Mouse (Mus musculus) adrenal gland, postnatal 36 days (tissue): ENCODE measurements around the gene E2f4. TPM values are rescaled to one million over a fixed set of nuclear protein-coding genes. Genes with fewer than 3 reads are reported as not detected.
"Not testable (repeated sequence)": the region's sequence is repeated elsewhere in the genome, so short reads cannot be mapped to it uniquely, and the experiment has no call there.

Source experiments
- DNase-seq, 2 experiments: peaks; one replicate each; pipeline ENCODE4 v3.0.0; 2021; ENCODE audit warnings: mixed read lengths in 1 of 2
- total RNA-seq, 2 experiments: library from RNA; stranded (reverse); gene quantifications; 2 replicates each; pipeline ENCODE4 v1.2.3; 2021

Gene E2f4
- total RNA-seq, 2 experiments from 2014 or later: 36.6 to 49.5 TPM

DNA sequence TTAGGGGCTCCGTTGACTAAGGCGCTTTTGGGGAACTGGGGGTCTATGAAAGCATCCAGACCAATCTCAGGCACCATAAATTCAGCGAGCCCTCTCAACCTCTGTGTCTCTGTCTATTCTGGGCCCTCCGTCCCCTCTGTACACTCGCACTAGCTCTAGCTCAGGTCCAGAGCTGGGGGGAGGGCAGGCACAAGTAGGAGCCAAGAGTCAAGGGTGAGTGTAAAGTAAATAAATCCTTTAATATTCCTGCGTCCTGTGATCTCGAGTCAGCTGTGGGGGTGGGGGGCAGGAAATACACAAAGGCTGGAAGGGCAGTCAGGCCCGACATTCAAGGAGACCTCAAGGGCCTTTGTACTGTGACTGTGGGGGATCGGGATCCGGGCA lies 28.4 kb upstream of the E2f4 start:
- peak in 1 of 2 experiments; percentile 50 for DNase-seq

DNA sequence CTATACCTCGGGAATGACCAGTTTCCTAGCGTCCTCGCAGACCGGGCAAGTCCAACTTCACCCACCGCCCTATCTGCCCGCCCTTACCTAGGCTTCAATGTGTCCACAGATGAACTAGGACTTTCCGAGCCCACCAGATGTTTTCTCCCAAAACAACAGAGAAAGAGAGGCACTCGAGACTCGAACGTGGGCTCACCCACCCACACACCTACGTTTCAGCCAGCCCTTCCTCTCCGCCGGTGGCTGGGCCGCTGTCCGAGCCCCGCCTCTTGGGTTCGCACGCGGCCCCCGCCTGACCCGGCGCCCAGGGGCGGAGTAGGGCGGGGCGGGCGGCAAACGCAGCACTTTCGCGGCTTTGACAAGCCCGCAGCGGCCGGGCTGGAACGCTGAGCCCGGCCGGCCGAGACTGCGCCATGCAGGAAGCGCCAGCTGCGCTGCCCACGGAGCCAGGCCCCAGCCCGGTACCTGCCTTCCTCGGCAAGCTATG lies 28.0 kb upstream of the E2f4 start, which contains the start of gene Hsf4:
Gene Hsf4 (plus strand): TSS at position 341 of the 487 bp plus-strand sequence.
- DNase-seq: peak; percentile 79 to 88

DNA sequence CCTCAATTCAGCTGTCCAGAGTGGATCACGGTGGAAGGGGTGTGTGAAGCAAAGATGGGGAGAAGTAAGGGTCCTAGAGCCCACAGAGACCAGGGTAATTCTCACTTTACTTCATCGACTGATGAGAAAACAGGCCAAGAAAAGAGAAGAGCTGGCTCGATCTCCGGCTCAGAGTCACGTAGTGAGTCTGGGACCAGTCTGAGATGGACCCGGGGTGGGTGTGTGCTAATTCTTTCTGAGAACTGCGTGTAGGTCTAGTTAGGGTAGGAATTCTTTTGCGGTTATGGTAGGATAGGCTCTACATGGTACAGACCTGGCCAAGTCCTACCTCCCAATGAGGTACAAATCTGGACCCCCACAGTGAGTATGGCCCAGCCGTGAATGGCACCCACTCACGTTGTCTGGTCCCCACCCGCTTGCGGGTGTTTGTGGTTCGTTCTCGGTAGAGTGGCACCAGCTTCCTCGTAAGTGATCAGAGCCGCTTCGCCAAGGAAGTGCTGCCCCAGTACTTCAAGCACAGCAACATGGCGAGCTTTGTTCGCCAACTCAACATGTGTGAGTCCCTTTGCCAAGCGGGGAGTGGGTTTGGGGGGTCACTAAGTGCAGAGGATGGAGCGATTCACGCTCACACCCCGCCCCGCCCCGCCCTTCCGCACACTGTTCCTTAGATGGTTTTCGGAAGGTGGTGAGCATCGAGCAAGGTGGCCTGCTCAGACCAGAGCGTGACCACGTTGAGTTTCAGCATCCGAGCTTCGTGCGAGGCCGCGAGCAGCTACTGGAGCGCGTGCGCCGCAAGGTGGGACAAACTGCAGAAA lies 27.2 kb upstream of the E2f4 start:
- DNase-seq: no peak

DNA sequence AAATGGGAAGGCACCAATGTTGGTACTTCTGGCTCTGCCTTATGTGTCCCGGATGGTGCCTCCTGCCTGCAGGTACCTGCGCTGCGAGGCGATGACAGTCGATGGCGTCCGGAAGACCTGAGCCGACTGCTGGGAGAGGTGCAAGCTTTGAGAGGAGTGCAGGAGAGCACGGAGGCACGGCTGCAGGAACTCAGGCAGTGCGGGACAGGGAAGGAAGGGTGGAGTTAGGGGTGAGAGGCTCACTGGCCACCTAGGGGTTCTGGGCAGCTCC lies 26.6 kb upstream of the E2f4 start:
- DNase-seq: no peak

DNA sequence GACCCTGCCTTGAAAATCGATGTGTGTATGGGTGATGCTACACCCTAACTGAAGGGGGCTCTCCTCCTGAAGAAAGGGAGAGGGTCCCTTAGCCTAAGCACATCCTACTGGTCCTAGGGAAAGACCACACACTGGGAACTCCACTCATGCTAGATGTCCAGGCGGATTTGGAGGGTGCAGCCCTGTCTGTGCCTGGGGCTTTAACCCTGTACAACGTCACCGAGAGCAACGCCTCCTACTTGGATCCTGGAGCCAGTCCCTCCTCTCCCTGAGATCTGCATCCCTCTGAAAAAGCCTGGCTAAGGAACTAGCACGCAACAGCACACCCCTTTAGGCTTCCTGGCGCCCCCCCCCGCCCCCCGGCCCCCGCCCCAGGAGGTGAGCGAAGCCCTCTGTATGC lies 22.1 kb upstream of the E2f4 start:
- DNase-seq: no peak

DNA sequence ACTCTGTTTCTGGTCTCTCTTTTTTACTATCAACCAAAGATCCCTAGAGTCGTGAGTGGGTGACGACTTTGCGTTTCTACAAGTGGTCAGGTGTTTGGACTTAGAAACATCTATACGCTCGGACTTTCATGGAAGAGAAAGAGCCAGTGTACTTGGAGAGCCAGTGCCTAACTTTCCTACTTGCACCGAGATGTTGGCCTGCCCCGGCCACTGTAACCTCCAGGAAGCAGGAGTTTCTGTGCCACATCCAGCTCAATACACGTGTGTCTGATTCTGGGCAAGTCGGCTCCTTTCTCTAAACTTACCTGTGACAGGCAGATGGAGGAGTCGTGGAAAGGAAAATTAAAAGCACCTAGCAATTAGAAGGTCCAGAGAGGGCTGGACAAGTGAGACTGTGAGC lies 21.6 kb upstream of the E2f4 start, which contains the start of gene Nol3:
Gene Nol3 (plus strand): TSS at position 301 of the 400 bp plus-strand sequence.
- no peak for DNase-seq

DNA sequence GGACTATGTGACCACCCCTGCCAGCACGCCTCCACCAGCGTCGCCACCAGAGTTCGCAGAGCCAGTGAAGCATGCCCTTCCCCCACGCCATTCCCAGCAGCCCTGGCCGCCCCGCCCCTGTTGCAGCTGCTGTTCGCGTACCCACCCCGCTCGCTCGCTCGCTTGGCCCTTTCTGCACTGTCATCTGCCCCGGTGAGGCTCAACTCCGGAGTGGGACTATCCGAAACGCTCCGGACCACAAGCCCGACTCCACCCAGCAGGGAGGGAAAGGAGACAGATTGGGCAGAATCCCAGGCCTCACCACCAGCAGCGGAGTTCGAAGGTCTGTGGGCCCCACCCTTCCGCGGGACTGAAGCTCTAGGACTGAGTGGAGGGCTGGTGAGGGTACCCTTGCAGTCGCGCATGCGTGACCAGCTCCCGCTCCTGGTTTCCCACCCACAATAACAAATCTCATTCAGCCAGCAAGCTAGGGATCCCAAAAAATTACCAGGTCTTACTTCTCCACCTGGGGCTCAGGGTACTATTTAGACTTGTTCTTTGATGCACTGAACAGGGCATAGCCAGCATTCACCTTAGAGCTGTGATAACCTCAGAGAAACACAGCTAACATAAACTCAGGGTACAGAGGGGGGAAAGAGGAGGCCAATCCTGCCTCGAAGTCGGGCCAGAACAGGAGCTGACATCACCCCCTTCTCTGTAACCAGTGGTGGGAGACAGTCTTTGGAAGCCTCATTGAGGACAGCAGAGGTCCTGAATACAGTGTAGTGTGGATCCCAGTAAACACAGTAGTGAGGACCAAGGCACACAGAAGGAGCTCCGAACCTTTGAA lies 21.0 kb upstream of the E2f4 start:
- peak; percentile 63 to 82 for DNase-seq

DNA sequence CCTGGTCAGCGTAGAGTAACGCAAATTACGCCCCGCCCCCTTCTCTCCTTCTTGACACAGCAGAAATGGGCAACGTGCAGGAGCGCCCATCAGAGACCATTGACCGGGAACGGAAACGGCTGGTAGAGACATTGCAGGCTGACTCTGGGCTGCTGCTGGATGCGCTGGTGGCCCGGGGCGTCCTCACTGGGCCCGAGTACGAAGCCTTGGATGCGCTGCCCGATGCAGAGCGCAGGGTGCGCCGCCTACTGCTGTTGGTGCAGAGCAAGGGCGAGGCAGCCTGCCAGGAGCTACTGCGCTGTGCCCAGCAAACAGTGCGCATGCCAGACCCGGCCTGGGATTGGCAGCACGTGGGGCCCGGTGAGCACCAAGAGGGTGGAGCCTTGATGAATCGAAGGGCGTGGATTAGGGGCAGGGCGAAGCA lies 18.5 kb upstream of the E2f4 start:
- peak; percentile 95 for DNase-seq

DNA sequence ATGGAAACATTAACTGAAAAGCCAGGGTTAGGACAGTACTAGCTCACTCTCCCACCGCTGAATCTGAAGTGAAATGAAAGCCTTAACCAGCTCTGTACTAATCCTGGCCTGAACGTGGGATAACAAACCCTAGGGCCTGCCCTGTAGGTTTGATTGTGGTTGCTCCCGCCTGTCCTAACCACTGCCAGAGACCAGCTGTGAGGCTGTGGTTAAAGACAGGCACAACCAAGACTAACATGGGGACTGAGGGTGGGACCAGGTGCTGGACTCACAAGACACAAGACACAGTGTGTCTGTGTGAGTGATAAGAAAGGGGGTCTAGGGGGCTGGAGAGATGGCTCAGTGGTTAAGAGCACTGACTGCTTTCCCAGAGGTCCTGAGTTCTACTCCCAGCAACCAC lies 16.9 kb upstream of the E2f4 start:
- DNase-seq: no peak

DNA sequence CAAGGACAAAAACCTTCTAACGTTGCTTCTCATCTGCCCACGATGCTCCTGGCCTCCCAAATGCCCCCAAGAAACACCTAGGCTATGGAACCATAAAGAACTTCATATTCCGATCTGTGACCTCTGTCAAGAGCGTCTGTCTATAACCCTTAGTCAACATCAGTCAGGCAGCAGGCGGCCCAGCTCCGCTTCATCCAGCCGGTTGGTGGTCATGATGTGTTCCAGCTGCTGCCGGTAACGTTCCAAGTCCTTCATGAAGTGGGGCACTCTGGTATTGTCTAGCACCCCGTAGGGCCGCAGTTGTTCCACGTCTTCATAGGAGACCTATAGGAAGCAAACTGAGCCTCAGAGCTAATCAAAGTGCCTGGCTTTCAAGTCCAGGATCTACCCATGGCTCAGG lies 15.6 kb upstream of the E2f4 start:
- DNase-seq: no peak

DNA sequence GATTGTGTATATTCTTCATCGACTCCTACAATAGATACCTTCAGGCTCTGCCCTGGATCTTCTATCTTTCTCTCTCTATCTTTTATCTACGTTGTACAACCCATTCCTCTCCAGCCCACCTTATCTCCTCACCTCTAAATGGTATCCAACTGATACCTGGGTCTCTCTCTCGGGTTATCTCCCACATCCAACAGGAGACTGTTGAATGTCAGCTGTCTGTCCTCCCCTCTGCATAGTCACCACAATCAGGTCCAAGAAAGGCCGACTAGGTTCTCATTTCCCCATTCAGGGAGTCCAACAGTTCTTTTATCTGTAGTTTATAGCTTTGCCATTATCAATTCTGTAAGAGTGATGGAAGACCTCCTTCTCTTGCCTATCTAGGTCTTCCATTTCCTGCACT lies 15.2 kb upstream of the E2f4 start:
- DNase-seq: no peak

DNA sequence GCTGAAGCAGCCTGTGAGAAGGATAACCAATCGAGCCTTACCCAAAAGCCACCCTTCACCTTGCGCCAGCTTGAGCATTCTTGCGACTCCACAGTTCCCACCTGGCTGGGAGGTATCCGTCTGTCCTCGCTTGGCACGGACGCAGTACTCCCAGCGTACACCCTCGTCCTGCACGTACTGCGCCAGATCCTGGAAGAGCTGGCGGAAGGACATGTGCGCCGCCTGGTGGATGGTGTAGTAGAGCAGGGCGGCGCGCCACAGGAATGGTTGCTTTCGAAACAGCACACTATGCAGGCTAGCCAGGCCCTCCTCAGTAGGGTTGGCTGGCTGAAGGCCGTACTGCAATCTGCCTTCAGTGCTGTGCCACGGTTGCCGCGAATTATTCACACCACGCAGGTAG lies 14.4 kb upstream of the E2f4 start:
- DNase-seq: peak; percentile 78 to 79

DNA sequence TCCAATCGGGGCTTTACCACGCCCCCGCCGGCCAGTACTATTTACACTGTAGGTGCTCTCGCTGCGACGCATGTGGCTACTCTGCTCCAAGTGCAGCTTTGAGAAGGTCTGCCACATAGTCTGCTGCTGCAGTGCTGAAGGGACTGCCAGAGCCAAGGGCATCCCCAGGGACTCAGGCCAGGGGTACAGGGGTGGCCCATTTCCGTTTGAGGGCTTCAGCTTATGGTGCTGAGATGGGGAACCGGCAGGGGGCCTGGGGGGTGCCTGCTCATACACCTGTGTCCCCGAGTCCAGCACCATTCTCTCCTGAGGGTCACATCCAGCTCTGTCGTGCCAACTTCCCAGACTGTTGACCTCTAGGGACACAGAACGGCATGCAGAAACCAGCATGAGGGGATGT lies 11.9 kb upstream of the E2f4 start:
- no peak for DNase-seq

DNA sequence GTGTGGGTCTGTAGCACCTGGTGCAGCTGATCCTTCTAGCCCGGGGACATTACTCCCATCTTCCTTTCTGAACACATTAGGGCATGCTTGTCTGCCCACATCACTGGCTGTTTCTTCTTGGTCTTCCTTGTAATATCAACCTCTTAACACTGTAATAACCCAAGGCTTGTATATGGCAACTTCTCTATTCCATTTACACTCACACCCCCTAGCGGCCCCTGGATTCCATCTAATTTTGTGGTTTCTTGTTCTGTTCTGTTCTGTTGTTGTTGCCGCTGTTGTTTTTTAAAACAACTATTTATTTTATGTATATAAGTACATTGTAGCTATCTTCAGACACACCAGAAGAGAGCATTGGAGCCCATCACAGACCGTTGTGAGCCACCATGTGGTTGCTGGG lies 10.6 kb upstream of the E2f4 start:
- DNase-seq: no peak

DNA sequence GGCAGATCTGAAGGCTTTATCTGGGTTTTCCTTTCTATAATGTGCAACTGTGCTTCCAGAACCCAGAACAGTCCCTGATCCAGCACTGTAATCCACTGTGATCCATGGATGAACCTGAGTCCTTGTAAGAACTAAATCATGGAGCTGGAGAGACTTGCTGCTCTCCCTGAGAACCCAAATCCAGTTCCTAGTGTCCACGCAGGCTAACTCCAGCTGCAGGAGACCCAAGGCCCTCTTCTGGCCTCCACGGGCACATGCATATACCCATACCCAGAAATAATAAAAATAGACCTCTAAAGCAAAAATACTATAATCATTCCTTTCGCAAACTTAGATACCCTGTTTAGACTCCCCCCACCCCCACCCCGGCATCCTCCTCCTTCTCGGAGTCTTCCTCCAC lies 9.2 kb upstream of the E2f4 start:
- no peak for DNase-seq

DNA sequence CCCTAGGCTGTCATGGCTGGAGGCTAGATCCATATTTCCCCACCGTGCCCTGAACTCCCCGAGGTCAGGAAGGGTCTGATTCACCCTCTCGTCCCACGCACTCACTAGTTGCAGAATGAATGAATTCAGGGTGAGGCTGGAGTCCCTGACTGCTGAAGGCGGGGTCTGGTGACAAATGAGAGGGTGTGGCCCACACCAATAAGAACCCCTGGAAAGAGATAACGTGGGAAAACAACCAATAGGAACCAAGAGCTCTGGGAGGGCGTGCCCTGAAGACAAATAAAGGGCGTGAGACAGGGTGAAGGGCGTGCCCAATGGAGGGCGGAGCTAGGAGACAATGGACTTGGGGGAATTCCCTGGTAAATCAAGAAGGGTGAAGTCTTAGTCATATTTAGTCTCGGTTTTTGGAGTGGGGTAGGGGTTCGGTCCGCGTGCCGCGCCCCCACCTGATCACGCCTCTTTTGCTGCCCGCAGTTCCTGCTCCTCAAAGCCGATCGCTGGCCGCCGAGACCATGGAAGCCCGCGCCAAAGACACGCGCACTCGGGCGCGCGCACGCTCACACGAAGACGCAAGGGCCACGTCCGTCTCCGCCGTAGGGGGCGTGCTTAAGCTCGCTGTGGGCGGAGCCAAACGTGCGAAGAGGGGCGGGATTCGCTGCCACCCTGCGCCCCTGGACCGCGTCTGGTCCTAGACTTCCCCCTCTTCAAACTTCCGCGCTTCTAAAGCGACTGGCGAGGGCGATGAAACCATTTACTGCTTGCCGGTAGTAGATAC lies 8.3 kb upstream of the E2f4 start:
- DNase-seq: peak; percentile 93 to 95

DNA sequence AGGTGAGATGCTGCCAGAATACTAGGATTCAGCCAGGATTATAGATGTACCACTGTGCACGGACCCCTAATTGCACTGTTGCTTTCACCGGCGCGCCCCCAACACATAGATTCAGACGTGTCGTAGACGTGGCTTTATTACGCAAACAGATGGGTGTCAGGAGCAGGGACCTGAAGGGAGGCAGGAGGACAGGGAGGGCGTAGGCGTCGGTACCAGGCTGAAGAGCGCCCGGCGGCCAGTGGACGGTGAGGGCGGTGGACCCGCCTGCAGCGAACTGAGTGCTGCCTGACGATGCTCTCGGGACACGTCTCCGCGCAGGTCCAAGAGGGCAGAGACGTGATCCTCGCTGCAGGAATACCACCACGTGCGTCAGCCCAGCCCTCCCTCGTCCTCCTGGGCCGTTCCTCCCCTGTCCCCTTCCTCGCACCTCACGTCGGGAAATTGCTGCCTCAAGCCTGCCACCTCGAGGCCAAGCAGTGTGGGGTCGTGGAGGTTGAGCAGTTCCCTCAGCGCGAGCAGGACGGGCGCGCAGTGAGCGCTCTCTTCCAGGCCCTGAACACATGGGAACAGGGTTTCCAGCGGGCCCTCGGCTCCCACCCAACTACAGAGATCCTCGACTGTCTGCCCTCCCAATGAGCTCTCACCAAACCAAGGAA lies 7.5 kb upstream of the E2f4 start, which contains the start of gene 4931428F04Rik:
Gene 4931428F04Rik (minus strand): TSS at position 60 of the 656 bp plus-strand sequence.
- DNase-seq: peak; percentile 59 to 63

DNA sequence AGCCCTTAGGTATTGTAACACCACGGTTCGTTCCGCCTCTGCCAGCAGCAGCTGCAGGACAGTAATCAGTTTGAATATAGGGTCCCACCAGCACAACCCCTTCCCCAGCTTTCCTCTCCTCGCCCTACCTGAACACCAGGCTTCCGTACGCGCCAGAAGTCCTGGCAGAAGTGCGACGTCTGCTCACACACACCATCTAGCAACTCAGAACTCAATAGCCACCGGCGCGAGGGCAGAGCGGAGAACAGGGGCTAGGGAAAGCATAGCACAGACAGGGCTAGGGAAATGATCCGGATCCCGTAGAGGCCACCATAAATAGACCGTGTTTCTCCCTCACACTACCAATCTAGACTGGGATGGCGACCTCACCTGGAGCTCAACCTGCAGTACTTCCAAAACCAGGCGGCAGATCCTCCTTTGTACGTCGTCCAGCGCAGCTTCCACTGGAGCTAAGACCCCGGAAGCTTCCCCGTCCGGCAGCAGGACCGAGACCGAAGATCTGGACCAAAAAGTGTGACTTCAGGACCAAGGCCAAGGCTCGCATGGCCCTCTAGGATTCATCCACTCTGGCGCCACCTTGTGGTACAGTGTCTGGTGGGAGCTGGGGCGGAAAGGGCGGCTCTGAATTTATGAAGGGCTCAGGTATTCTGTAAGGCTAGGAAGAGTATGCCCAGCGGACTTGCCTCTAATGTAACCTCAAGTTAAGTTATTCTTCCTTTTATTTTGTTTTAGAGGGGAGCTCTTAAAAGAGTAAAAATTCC lies 6.7 kb upstream of the E2f4 start:
- peak; percentile 90 to 92 for DNase-seq

DNA sequence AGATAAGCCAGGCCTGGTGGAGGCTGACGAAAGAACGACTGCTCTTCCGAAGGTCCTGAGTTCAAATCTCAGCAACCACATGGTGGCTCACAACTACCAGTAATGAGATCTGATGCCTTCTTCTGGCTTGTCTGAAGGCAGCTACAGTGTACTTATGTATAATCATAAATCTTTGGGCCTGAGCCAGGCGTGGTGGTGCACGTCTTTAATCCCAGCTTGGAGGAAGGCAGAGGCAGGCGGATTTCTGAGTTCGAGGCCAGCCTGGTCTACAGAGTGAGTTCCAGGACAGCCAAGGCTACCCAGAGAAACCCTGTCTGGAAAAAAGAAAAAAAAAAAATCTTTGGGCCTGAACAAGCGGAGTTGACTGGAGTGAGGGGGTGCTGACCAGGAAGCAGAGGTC lies 6.1 kb upstream of the E2f4 start:
- not testable (repeated sequence) for DNase-seq

DNA sequence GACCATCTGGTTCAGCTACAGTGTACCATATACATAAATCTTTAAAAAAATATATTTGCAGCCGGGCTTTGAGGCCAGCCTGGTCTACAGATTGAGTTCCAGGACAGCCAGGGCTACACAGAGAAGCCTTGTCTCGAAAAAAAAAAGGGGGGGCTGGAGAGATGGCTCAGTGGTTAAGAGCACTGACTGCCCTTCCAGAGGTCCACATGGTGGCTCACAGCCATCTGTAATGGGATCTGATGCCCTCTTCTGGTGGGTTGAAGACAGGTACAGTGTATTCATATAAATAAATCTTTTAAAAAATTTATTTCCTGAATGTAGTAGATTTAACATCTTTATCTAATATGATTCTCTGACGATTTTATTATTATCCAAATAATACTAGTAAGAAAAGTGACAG lies 5.7 kb upstream of the E2f4 start:
- DNase-seq: not testable (repeated sequence)

DNA sequence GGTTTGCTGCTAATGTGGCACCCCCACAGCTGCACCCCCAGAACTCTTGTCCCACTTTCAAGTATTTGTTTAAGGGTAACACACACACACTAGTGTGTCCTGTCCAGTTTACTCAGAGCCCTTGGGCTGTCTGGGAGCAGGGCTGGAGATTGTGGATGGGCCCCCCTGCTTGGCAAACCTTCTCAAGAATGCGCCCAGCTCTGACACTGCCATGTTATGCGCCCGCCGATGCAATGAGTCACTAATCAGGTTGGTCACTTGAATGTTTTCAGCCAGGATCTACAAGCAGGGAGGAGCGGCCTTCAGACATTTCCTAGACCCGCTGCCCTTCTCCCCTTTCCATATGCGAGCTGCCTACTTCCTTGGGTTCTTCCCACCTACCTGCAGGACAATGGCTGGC lies 5.0 kb upstream of the E2f4 start:
- no peak for DNase-seq
